Mouse (Mus musculus): ENCODE measurements around the gene Lmf1. TPM values are rescaled to one million over a fixed set of nuclear protein-coding genes. Genes with fewer than 3 reads are reported as not detected.

Lmf1 gene
- total and polyA plus RNA-seq, 3 experiments, result 28.7 to 33.5 (median 32.7) TPM

DNA sequence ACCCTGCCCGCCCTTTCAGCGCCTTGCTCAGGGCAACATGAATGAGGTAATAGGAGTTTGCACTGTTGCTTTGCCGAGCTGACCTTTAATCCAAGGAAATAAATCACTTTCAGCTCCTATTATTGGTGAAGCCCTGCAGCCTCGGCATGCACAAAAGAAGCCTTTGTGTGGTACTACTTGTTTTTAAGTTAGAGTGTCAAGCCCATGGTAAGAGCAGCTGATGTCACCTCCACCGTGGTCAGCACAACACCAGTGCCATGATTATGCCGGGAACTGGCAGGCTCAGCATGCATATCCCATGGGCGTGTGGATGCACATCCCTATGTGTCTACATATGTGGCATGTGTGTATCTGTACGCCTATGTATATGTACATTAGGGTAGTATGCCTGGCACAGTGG lies 56.5 kb downstream of the Lmf1 start:
- H3K36me3 ChIP-seq (ENCODE audit: control insufficient read depth, insufficient read depth, low read length), result no peaks in the 10 kb centered on the region
- H3K27ac ChIP-seq, result no peak overlapping the region
- H3K4me1 ChIP-seq (ENCODE audit: control insufficient read depth, insufficient read depth, low read length), result no peaks in the 10 kb centered on the region
- H3K4me3 ChIP-seq, result no peak overlapping the region
- no peak overlapping the region for H3K9ac ChIP-seq (ENCODE audit: low read depth, low read length)
- H3K27me3 ChIP-seq (ENCODE audit: control insufficient read depth, insufficient read depth, low read length), result no peaks in the 10 kb centered on the region
- intact Hi-C loops (cut with DNase I), result no loop called here
- WGBS, result 84% methylated on average over 8 of the region's 8 CpGs
- no peaks in the 10 kb centered on the region for H3K79me2 ChIP-seq (replicated peaks; ENCODE audit: control insufficient read depth, insufficient read depth, low read length)
- no peak for TF ChIP-seq CTCF (IDR thresholded peaks at IDR 0.05)
- TF ChIP-seq EP300 (IDR thresholded peaks at IDR 0.05; ENCODE audit: insufficient read depth, low read depth, low read length), result no peak
- TF ChIP-seq POLR2A (IDR thresholded peaks at IDR 0.05; ENCODE audit: insufficient read depth, low read depth, low read length), result no peak
- DNase-seq, result no peak

DNA sequence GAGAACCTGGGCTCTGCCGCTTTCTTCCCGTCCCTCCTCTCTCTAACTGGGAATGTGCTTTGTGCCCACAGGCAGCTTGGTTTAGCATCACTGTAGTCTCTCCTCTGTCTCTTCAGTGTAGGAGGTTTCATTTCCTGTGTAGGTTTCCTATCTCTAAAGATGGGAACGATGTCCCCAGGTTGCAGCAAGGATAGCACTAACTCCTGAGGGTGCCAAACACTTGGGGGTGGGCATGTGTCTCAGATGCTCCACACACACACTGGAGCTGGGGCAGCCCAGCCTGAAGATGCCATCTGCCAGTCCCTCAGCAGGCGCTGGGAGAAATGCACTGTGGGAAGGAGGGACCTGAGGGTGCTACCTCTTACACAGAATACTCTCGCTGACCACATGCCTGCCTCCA lies 56.9 kb downstream of the Lmf1 start:
- Histone ChIP-seq H3K4me1 (ENCODE audit: control insufficient read depth, insufficient read depth, low read length) (no peaks in the 10 kb centered on the region), H3K79me2 (replicated peaks; ENCODE audit: control insufficient read depth, insufficient read depth, low read length) (0 out of 2 replicates have a peak, but pooled peaks cover 2% of the 10 kb centered on the region), H3K27me3 (ENCODE audit: control insufficient read depth, insufficient read depth, low read length) (no peaks in the 10 kb centered on the region), H3K27ac (no peak overlapping the region), H3K9ac (ENCODE audit: low read depth, low read length) (no peak overlapping the region), H3K36me3 (ENCODE audit: control insufficient read depth, insufficient read depth, low read length) (no peaks in the 10 kb centered on the region), H3K4me3 (no peak overlapping the region)
- no peak for DNase-seq
- TF ChIP-seq EP300 (IDR thresholded peaks at IDR 0.05; ENCODE audit: insufficient read depth, low read depth, low read length) (no peak), CTCF (IDR thresholded peaks at IDR 0.05) (no peak), POLR2A (IDR thresholded peaks at IDR 0.05; ENCODE audit: insufficient read depth, low read depth, low read length) (no peak)
- intact Hi-C loops (cut with DNase I), result no loop called here
- 87% methylated on average over 5 of the region's 5 CpGs for WGBS

DNA sequence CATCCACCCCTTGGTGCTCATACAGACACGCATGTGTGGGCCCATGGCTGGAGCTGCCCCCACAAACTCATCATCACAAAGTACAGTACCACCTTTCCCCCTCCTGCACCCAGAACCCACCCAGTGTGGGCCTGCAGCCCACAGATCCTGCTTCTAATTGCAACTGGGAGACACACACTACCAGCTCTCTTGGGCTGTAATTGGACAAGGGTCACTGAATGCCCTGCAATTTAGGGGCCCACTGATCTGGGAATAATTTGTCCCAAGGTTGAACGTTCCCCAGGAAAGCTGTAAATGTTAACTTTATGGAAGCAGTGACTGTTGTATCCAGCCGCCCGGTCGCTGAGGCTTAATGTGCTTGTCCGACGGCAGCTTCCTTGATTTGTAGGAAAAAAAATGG lies 59.1 kb downstream of the Lmf1 start:
- 93% methylated on average over 7 of the region's 7 CpGs for WGBS
- Histone ChIP-seq H3K27me3 (ENCODE audit: control insufficient read depth, insufficient read depth, low read length) (no peaks in the 10 kb centered on the region), H3K4me3 (no peak overlapping the region), H3K36me3 (ENCODE audit: control insufficient read depth, insufficient read depth, low read length) (no peaks in the 10 kb centered on the region), H3K27ac (no peak overlapping the region), H3K79me2 (replicated peaks; ENCODE audit: control insufficient read depth, insufficient read depth, low read length) (0 out of 2 replicates have a peak, but pooled peaks cover 2% of the 10 kb centered on the region), H3K4me1 (ENCODE audit: control insufficient read depth, insufficient read depth, low read length) (no peaks in the 10 kb centered on the region; the same call in 1 of the 2 replicates), H3K9ac (ENCODE audit: low read depth, low read length) (no peak overlapping the region)
- DNase-seq, result no peak
- intact Hi-C loops (cut with DNase I), result no loop called here
- no peak for TF ChIP-seq POLR2A (IDR thresholded peaks at IDR 0.05; ENCODE audit: insufficient read depth, low read depth, low read length)
- TF ChIP-seq EP300 (IDR thresholded peaks at IDR 0.05; ENCODE audit: insufficient read depth, low read depth, low read length), result no peak
- TF ChIP-seq CTCF (IDR thresholded peaks at IDR 0.05), result no peak

GRCm38 (mm10) chr17:25638442-25638841 lies 59.6 kb downstream of the Lmf1 start:
- no peaks in the 10 kb centered on the region; the same call in 1 of the 2 replicates for H3K4me1 ChIP-seq (ENCODE audit: control insufficient read depth, insufficient read depth, low read length)
- intact Hi-C loops (cut with DNase I), result no loop called here
- no peaks in the 10 kb centered on the region for H3K27me3 ChIP-seq (ENCODE audit: control insufficient read depth, insufficient read depth, low read length)
- DNase-seq, result no peak
- H3K9ac ChIP-seq (ENCODE audit: low read depth, low read length), result no peak overlapping the region
- H3K79me2 ChIP-seq (replicated peaks; ENCODE audit: control insufficient read depth, insufficient read depth, low read length), result 0 out of 2 replicates have a peak, but pooled peaks cover 2% of the 10 kb centered on the region
- TF ChIP-seq EP300 (IDR thresholded peaks at IDR 0.05; ENCODE audit: insufficient read depth, low read depth, low read length) (no peak), CTCF (IDR thresholded peaks at IDR 0.05) (no peak), POLR2A (IDR thresholded peaks at IDR 0.05; ENCODE audit: insufficient read depth, low read depth, low read length) (no peak)
- WGBS, result 95% methylated on average over 4 of the region's 4 CpGs
- H3K27ac ChIP-seq, result no peak overlapping the region
- H3K4me3 ChIP-seq, result no peak overlapping the region
- H3K36me3 ChIP-seq (ENCODE audit: control insufficient read depth, insufficient read depth, low read length), result no peaks in the 10 kb centered on the region

- no peak for TF ChIP-seq POLR2A (IDR thresholded peaks at IDR 0.05; ENCODE audit: insufficient read depth, low read depth, low read length)
- no peak for TF ChIP-seq EP300 (IDR thresholded peaks at IDR 0.05; ENCODE audit: insufficient read depth, low read depth, low read length)
- no peak for TF ChIP-seq CTCF (IDR thresholded peaks at IDR 0.05)
- Histone ChIP-seq H3K36me3 (ENCODE audit: control insufficient read depth, insufficient read depth, low read length) (no peaks in the 10 kb centered on the region), H3K4me3 (no peak overlapping the region), H3K27me3 (ENCODE audit: control insufficient read depth, insufficient read depth, low read length) (no peaks in the 10 kb centered on the region), H3K27ac (no peak overlapping the region), H3K4me1 (ENCODE audit: control insufficient read depth, insufficient read depth, low read length) (no peaks in the 10 kb centered on the region; the same call in 1 of the 2 replicates), H3K9ac (ENCODE audit: low read depth, low read length) (no peak overlapping the region), H3K79me2 (replicated peaks; ENCODE audit: control insufficient read depth, insufficient read depth, low read length) (0 out of 2 replicates have a peak, but pooled peaks cover 2% of the 10 kb centered on the region)
- no peak for DNase-seq
- intact Hi-C loops (cut with DNase I), result no loop called here
- WGBS, result 88% methylated on average over 4 of the region's 4 CpGs
These were observed 62.1 kb downstream of the Lmf1 start for GRCm38 (mm10) chr17:25640956-25641355.

DNA sequence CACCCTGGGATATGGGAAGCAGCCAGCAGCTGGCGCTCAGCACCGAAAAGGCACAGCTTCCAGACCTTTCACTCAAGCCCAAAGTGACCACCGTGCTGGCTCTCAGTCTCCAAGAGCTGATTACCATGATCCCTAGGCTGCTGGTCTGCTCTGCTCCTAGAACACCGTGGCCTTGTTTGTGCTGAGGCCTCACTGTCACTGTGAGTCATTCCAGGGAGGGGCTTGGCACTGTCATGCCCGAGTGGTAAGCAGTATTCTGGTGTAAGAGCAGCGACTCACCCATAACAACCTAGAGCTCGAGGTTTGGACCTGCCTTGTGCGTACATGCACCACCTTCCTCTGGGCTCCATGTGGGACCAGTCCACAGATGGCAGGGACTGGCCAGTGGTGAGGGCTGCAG lies 63.1 kb downstream of the Lmf1 start:
- H3K4me3 ChIP-seq, result no peak overlapping the region
- H3K9ac ChIP-seq (ENCODE audit: low read depth, low read length), result no peak overlapping the region
- DNase-seq, result peak; percentile 52 to 60
- WGBS, result 65% methylated on average over 8 of the region's 8 CpGs
- 0 out of 2 replicates have a peak, but pooled peaks cover 2% of the 10 kb centered on the region for H3K79me2 ChIP-seq (replicated peaks; ENCODE audit: control insufficient read depth, insufficient read depth, low read length)
- intact Hi-C loops (cut with DNase I), result no loop called here
- H3K27me3 ChIP-seq (ENCODE audit: control insufficient read depth, insufficient read depth, low read length), result no peaks in the 10 kb centered on the region
- H3K27ac ChIP-seq, result no peak overlapping the region
- H3K36me3 ChIP-seq (ENCODE audit: control insufficient read depth, insufficient read depth, low read length), result no peaks in the 10 kb centered on the region
- H3K4me1 ChIP-seq (ENCODE audit: control insufficient read depth, insufficient read depth, low read length), result no peaks in the 10 kb centered on the region; the same call in 1 of the 2 replicates
- TF ChIP-seq EP300 (IDR thresholded peaks at IDR 0.05; ENCODE audit: insufficient read depth, low read depth, low read length) (no peak), POLR2A (IDR thresholded peaks at IDR 0.05; ENCODE audit: insufficient read depth, low read depth, low read length) (no peak), CTCF (IDR thresholded peaks at IDR 0.05) (no peak)

Data from heart, adult 2 months (tissue).